Mouse (Mus musculus): ENCODE data around the gene Surf4. TPM values are rescaled to one million over a fixed set of nuclear protein-coding genes. Genes with fewer than 3 reads are reported as not detected.
"Not testable (repeated sequence)": the region's sequence is repeated elsewhere in the genome, so short reads cannot be mapped to it uniquely, and the experiment has no call there.

Gene Surf4
- polyA plus RNA-seq, 1 experiment = 644 TPM

GRCm38 (mm10) chr2:26902467-26903220 is 31.1 kb downstream of the Surf4 start, which contains the start of gene Surf6:
Surf6 (minus strand) TSS chr2:26902879.
- TF ChIP-seq POLR2A (IDR thresholded peaks at IDR 0.05; ENCODE audit: low read depth, low read length) = peak; percentile 56
- 0 out of 2 replicates have a peak, but pooled peaks have one; percentile 11 for TF ChIP-seq CTCF (IDR thresholded peaks at IDR 0.05; ENCODE audit: extremely low read depth, insufficient read length, insufficient replicate concordance, low read depth, low read length)
- Histone ChIP-seq H3K27me3 (ENCODE audit: control insufficient read depth, insufficient read depth, low read length) (no peaks in the 10 kb centered on the region), H3K4me3 (ENCODE audit: low read depth, low read length) (peak within 1 kb of the TSS; percentile 97), H3K4me1 (ENCODE audit: control insufficient read depth, insufficient read depth, insufficient read length, low read length) (peaks cover 6% of the 10 kb centered on the region; the same call in 1 of the 2 replicates), H3K27ac (ENCODE audit: insufficient read depth, low read depth, low read length) (peak within 1 kb of the TSS; percentile 87), H3K36me3 (ENCODE audit: control insufficient read depth, insufficient read depth, low read length) (peaks cover 17% of the 10 kb centered on the region)
- WGBS = under 1% methylated on average over 41 of the region's 41 CpGs

- TF ChIP-seq POLR2A (IDR thresholded peaks at IDR 0.05; ENCODE audit: low read depth, low read length) = no peak
- no peak for TF ChIP-seq CTCF (IDR thresholded peaks at IDR 0.05; ENCODE audit: extremely low read depth, insufficient read length, insufficient replicate concordance, low read depth, low read length)
- Histone ChIP-seq H3K36me3 (ENCODE audit: control insufficient read depth, insufficient read depth, low read length) (peaks cover 21% of the 10 kb centered on the region), H3K27ac (ENCODE audit: insufficient read depth, low read depth, low read length) (peak overlapping the region; percentile 59; the same call in 1 of the 2 replicates), H3K27me3 (ENCODE audit: control insufficient read depth, insufficient read depth, low read length) (no peaks in the 10 kb centered on the region), H3K4me3 (ENCODE audit: low read depth, low read length) (peak overlapping the region; percentile 97), H3K4me1 (ENCODE audit: control insufficient read depth, insufficient read depth, insufficient read length, low read length) (peaks cover 6% of the 10 kb centered on the region; the same call in 1 of the 2 replicates)
- 1% methylated on average over 7 of the region's 7 CpGs for WGBS
These were observed 31.8 kb downstream of the Surf4 start for GRCm38 (mm10) chr2:26901834-26902400.

DNA sequence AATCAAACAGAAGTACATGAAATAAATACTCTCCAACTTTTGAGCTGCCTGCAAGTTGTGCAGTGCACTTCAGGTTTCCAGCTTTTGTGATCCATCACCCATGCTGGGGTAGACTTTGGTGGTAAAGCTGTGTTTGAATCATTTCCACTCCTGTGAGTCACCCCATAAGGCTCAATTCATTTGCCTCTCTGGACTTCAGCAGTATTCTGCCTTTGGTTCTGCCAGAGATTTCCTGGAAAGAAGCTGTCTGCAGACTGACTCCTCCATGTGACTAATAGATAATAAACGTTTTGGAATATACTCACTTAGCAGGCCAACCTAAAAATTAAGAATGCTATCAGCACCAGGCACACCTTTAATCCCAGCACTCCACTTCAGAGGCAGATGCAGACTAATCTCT is 33.0 kb downstream of the Surf4 start:
- WGBS = 30% methylated on average over 1 of the region's 1 CpGs
- TF ChIP-seq POLR2A (IDR thresholded peaks at IDR 0.05; ENCODE audit: low read depth, low read length) (no peak), CTCF (IDR thresholded peaks at IDR 0.05; ENCODE audit: extremely low read depth, insufficient read length, insufficient replicate concordance, low read depth, low read length) (no peak)
- no peaks in the 10 kb centered on the region for H3K27me3 ChIP-seq (ENCODE audit: control insufficient read depth, insufficient read depth, low read length)
- H3K4me1 ChIP-seq (ENCODE audit: control insufficient read depth, insufficient read depth, insufficient read length, low read length) = peaks cover 6% of the 10 kb centered on the region; the same call in 1 of the 2 replicates
- H3K4me3 ChIP-seq (ENCODE audit: low read depth, low read length) = no peak overlapping the region
- H3K36me3 ChIP-seq (ENCODE audit: control insufficient read depth, insufficient read depth, low read length) = peaks cover 29% of the 10 kb centered on the region
- no peak overlapping the region for H3K27ac ChIP-seq (ENCODE audit: insufficient read depth, low read depth, low read length)

DNA sequence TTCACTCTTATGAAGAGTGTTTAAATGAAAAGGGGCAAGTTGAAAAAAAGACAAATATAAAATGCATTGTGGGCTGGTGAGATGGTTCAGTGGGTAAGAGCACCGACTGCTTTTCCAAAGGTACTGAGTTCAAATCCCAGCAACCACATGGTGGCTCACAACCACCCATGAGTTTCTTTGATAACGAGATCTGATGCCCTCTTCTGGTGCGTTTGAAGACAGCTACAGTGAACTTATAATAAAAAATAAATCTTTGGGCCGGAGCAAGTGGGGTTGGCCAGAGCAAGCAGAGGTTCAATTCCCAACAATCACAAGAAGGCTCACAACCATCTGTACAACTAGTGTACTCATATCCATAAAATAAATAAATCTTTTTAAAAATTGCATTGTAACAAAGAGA is 37.8 kb downstream of the Surf4 start:
- H3K36me3 ChIP-seq (ENCODE audit: control insufficient read depth, insufficient read depth, low read length) = peaks cover 61% of the 10 kb centered on the region
- WGBS = 89% methylated on average over 4 of the region's 4 CpGs
- no peak for TF ChIP-seq CTCF (IDR thresholded peaks at IDR 0.05; ENCODE audit: extremely low read depth, insufficient read length, insufficient replicate concordance, low read depth, low read length)
- TF ChIP-seq POLR2A (IDR thresholded peaks at IDR 0.05; ENCODE audit: low read depth, low read length) = no peak

GRCm38 (mm10) chr2:26886170-26886569 is 47.6 kb downstream of the Surf4 start:
- WGBS = 47% methylated on average over 4 of the region's 4 CpGs
- H3K27ac ChIP-seq (ENCODE audit: insufficient read depth, low read depth, low read length) = not testable (repeated sequence)

More for the DNA sequence above, 37.8 kb downstream of the Surf4 start:
- Histone ChIP-seq H3K4me1 (ENCODE audit: control insufficient read depth, insufficient read depth, insufficient read length, low read length) (no peaks in the 10 kb centered on the region), H3K4me3 (ENCODE audit: low read depth, low read length) (no peak overlapping the region), H3K27me3 (ENCODE audit: control insufficient read depth, insufficient read depth, low read length) (no peaks in the 10 kb centered on the region), H3K27ac (ENCODE audit: insufficient read depth, low read depth, low read length) (no peak overlapping the region)

DNA sequence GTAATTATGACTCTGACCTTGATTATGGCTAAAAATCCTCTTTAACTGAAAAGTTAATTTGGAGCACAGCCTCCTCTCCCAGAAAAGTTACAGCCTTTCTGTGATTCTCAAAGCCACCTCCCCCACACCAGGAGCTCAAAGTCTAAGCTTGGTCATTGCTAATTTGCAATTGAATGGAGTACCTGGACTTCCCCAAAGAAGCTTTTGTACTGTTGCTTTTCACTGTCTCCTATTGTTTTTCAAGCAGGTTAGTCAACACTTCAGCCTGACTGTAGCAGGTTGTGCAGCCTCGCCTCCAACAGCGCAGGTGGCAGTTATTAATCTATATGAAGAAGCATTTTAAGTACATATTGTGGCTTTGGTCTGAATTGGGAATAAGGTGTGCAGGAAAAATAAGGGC is 48.2 kb downstream of the Surf4 start:
- H3K36me3 ChIP-seq (ENCODE audit: control insufficient read depth, insufficient read depth, low read length) = peaks cover 15% of the 10 kb centered on the region
- H3K27ac ChIP-seq (ENCODE audit: insufficient read depth, low read depth, low read length); H3K27me3 ChIP-seq (ENCODE audit: control insufficient read depth, insufficient read depth, low read length); H3K4me1 ChIP-seq (ENCODE audit: control insufficient read depth, insufficient read depth, insufficient read length, low read length); H3K4me3 ChIP-seq (ENCODE audit: low read depth, low read length): not testable (repeated sequence)
- WGBS = 87% methylated on average over 2 of the region's 2 CpGs

More at GRCm38 (mm10) chr2:26886170-26886569, 47.6 kb downstream of the Surf4 start:
- peaks cover 20% of the 10 kb centered on the region for H3K36me3 ChIP-seq (ENCODE audit: control insufficient read depth, insufficient read depth, low read length)
- not testable (repeated sequence) for H3K27me3 ChIP-seq (ENCODE audit: control insufficient read depth, insufficient read depth, low read length); H3K4me1 ChIP-seq (ENCODE audit: control insufficient read depth, insufficient read depth, insufficient read length, low read length); H3K4me3 ChIP-seq (ENCODE audit: low read depth, low read length)

DNA sequence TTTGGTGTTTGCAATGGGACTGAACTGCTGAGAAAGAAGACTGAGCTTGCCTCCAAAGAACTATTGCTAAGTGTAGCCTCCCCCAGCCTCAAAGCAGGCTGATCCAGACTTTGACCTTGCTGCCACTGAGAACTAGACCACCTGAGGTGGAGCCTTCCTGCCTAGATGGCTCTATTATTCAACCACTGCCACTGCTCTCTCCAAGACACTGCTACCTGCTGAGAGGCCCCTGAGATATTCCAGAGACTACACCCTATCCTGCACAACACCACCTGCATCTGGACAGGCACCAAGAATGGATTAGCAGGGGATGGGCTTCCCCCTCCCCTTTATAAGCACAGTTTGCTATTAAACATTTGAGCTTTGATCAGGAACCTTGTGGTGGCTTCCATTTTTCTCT is 55.2 kb downstream of the Surf4 start:
- Histone ChIP-seq H3K36me3 (ENCODE audit: control insufficient read depth, insufficient read depth, low read length) (no peaks in the 10 kb centered on the region), H3K4me1 (ENCODE audit: control insufficient read depth, insufficient read depth, insufficient read length, low read length) (no peaks in the 10 kb centered on the region), H3K27ac (ENCODE audit: insufficient read depth, low read depth, low read length) (no peak overlapping the region), H3K27me3 (ENCODE audit: control insufficient read depth, insufficient read depth, low read length) (no peaks in the 10 kb centered on the region), H3K4me3 (ENCODE audit: low read depth, low read length) (no peak overlapping the region)
- TF ChIP-seq CTCF (IDR thresholded peaks at IDR 0.05; ENCODE audit: extremely low read depth, insufficient read length, insufficient replicate concordance, low read depth, low read length) (no peak), POLR2A (IDR thresholded peaks at IDR 0.05; ENCODE audit: low read depth, low read length) (no peak)
